Mouse (Mus musculus): ENCODE results near the gene Fibp.
A peak's percentile ranks its signal among the peaks of the same experiment; 100 is the strongest.

Gene Fibp

DNA sequence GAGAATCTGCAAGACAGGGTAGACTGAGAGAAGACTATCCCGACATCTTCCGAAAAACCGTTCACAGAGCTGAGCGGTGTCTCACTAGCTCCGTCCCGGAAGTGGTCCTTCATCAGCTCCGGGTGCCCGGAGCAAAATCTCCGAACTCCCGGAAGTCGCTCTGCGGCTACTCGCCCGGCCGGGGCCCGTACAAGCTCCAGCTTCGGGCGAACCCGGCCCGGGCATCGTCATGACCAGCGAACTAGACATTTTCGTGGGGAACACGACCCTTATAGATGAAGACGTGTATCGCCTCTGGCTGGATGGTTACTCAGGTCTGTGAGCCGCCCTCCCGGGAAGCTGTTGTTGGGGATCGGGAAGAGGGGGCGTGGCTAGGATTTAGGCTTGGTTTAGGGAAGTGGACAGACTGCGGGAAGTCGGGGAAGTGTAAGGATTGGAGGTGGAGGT lies at the start of gene Fibp:
TSS of gene Fibp (plus strand) at position 151 of the 447 bp plus-strand sequence.
- peak; percentile 95 for DNase-seq (ENCODE audit: low spot score)

DNA sequence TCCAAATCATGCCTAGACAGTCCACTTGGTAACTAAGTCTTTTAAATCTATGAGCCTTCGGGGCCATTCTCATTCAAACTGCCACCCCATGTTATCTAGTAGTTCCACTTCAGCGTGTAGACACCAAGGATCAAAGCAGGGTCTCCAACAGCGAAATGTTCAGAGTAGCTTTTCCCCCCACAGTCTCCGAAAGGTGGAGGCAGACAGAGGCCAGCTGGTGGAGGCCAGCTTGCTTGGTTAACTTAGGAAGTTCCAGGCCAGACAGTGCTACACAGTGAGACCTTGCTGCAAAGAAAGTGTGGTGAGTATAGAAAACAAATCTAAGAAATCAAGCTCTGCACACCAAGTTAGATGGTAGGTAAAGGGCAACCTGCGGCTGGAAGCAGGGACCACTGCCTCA lies 49.8 kb upstream of the Fibp start:
- DNase-seq (ENCODE audit: low spot score): no peak

DNA sequence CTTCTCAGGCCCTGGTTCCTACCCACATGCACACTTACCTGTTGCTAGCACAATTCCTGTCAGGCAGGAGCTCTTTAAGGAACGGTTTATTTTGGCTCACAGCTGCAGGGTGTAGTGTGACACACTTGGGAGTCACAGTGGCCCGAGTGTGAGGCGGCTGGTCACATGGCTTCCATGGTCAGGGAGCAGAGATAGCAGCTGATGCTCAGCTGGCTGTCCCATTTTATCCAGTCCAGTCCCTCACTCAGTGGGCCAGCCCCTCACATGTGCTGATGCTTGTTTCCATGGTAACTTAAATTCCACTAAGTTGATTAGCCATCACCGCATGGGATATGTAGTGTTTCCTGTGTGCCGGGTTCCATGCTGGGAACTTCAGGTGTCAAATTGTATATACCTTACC lies 48.5 kb upstream of the Fibp start:
- DNase-seq (ENCODE audit: low spot score): no peak

DNA sequence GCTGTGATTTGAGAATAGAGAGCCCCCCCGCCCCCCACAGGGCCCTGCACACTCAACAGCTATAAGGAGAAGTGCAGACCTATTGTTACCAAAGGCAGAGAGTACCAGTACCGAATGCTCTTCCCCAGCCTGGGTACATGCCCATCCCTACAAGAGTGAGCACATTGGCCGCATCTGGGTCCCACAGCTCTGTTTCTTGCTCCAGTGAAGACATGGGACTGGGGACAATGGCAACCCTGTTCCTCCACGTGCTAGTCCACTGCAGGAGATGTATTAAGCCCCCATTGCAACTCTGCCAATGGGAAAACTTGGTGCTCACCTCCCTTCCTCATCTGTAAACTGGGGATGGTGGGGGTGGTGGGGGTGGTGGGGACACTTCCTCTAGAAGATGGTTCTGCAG lies 46.6 kb upstream of the Fibp start:
- no peak for DNase-seq (ENCODE audit: low spot score)

DNA sequence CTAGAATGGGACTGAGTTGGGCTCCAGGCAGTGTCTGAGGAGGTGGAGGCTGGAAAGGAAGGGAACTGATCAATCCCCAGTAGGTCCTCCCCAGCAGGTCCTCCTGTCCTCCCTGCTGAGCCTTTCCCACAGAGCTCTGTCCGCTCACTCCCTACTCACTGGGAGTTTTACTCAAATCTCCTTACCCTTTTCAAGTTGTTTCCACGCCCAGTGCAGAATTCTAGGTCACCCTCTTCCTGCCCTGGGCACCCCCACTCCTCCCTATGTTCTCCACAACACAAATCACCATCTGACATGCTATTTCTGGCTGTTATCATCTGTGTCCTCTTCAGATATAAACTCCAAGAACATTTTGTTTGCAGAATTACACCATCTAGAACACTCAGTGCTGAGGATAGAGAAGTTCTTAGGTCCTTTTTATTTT lies 45.9 kb upstream of the Fibp start:
- no peak for DNase-seq (ENCODE audit: low spot score)

DNA sequence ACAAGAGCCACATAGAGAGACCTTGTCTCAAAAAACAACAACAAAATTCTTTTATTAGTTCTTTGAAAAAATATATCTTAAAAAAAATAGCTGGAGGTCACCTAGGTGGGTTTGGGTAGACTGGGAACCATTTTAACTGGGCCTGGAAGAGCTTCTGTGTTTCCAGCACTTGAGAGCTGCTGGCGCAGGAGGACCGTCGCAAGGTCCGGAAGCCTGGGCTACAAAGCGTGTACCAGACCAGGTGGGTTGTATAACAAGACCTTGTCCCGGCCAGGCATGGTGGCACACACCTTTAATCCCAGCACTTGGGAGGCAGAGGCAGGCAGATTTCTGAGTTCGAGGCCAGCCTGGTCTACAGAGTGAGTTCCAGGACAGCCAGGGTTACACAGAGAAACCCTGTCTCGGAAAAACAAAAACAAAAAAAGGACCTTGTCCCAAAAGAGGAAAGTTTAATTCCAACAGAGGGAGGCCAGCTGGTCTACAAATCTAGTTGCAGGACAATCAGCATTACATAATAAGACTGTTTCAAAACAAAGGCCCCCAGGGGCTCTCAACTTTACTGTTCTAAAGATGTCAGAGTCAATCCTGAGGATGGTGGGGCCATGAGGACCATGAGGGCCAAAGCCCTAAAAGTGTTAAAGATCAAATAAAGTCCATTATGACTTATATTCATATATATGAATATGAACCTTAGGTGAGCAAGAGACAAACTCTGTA lies 41.5 kb upstream of the Fibp start:
- DNase-seq (ENCODE audit: low spot score): no peak

DNA sequence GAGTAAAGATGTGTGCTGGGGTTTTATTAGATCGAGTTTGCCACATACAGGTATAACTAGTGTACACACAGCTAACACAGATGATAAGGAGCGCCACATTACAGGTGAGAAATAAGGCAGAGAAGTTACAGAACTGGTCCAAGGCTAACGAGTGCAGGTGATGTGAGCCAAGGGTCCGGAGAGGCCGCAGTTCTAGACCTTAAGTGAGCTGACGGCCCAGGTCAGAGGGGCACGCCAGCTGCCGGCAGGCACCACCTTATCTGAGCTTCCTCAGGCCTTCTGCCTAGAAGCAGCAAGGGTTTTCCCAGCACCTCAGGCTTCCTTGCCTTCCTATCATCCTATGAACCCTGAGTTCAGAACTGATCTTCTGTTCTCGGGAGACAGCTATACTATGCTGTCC lies 40.8 kb upstream of the Fibp start:
- DNase-seq (ENCODE audit: low spot score): no peak

DNA sequence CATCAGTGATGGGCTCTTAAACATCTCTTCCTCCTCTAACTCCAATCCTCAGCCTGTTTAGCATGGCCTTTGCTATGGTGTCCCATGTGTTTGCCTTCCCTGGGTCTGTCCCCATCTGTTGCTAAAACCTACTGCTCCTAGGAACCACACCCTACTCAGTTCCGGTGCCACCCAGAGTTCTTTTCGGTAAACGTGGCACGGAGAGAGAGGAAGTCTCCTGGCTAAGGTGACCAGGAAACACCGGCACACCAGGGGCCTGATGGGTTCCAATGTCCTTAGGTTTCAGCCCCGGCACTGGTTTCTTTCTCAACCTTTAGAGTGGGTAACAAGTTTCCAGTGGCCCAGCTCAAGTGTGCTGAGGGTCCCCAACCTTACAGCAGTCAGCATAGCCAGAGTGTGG lies 39.8 kb upstream of the Fibp start:
- DNase-seq (ENCODE audit: low spot score): no peak

DNA sequence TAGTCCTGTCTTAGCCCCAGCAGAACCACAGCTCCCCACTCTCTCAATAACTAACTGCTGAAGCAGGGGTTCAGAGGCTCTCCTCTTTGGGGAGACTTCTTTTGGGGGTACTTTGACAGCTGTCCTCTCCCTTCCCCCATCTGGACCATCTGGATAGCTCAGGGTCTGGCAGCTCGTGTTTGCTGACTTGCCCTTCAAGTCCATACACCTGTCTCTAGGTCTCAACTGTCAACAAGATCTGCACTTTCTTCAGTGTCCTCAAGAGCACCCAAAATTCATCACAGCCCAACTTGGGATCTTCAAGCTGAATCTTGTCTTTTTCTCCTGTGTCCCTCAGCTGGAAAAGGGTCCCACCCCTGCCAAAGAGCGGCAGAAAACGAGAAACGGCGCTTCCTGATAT lies 38.6 kb upstream of the Fibp start:
- DNase-seq (ENCODE audit: low spot score): no peak

DNA sequence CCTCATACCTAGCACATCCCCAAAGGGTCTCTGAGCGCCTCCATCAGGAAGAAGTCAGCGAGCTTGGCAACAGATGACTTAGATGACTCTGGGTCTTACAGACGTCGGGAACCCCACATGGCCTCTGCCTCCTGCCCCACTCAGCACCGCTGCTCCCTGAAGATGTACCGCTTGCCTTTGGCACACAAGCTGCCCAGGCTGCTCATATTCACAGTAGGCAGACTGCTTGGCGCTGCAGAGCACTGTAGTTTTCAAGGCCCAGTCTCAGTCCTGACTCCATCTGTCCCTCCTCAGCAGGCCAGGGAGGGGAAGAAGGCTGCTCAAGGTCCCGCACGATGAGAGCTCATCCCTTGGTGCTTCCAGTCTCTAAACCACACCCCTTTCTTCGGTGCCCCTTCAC lies 38.1 kb upstream of the Fibp start:
- DNase-seq (ENCODE audit: low spot score): no peak

DNA sequence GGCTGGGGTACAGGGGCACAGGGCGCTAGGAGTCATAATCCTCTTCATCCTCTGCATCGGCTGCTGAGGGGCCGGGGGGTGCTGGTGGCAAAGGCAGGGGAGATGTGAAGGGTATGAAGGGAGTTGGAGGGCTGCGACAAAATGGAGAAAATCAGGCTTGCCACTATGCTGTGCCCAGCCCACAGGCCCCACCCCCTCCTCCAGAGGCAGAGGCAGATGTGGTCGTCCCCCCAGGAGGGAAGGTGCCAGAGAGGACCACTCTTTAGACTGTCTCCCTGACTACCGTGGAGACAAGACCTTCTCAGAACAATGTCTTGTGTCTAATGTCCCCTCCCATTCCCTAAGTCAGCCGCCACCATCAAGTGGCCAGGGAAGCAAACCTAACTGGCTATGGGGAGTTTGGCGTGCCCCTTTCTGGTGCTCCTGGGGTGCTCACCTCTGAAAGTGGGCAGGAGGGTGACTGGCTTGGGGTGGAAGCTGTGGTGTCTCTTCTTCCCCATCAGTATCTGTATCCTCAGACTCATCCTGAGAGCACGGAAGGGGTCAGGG lies 37.4 kb upstream of the Fibp start:
- DNase-seq (ENCODE audit: low spot score): no peak

DNA sequence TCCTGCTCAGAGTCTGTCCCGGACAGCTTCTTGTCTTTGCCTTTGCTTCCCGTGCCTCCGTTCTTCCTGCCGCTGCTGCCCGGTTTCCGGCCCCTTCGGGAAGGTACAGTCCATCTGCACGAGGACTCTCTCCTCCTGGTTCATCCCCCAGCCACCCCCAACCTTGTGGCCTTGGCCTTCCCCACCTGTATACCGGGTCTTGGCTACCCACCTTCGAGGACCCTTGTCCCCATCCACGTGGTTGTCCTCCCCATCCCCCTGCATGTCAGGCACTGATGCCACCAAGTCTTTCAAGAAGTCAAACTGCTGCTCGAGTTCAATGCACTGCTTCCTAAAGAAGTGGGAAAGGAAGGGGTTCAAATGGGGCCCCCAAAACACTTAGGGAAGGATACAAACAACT lies 36.9 kb upstream of the Fibp start:
- no peak for DNase-seq (ENCODE audit: low spot score)

DNA sequence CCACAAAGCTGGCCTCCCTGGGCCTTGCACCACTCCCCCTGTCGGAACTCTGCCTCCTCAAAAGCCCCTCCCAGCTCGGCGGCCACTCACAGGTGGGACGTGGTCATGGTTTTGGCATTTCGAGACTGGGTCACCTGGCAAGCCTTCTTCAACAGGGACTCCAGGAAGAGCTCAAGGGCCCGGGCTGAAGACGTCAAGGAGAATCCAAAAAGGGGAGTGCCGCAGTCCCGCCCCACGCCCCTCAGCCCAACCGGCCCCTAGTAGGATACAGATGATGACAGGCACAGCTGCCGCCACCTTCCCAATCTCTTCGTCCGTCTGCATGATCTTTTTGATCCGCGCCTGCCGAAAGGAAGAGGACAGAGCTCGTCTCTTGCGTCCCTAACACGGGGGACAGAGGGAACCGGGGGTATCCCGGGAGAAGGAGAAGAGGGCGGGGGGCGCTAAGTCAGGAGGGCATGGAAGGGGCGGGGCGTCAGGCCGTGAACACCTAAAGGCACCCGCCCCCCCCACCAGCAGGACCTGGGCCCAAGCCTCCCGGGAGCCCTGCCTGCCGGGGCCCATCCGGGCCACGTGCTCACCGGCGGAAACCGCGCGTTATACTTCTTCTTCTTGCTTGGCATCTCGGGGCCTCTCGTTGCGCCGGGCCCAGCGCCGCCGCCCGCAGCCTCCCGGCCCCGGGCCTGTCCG lies 36.2 kb upstream of the Fibp start:
- peak; percentile 81 for DNase-seq (ENCODE audit: low spot score)

DNA sequence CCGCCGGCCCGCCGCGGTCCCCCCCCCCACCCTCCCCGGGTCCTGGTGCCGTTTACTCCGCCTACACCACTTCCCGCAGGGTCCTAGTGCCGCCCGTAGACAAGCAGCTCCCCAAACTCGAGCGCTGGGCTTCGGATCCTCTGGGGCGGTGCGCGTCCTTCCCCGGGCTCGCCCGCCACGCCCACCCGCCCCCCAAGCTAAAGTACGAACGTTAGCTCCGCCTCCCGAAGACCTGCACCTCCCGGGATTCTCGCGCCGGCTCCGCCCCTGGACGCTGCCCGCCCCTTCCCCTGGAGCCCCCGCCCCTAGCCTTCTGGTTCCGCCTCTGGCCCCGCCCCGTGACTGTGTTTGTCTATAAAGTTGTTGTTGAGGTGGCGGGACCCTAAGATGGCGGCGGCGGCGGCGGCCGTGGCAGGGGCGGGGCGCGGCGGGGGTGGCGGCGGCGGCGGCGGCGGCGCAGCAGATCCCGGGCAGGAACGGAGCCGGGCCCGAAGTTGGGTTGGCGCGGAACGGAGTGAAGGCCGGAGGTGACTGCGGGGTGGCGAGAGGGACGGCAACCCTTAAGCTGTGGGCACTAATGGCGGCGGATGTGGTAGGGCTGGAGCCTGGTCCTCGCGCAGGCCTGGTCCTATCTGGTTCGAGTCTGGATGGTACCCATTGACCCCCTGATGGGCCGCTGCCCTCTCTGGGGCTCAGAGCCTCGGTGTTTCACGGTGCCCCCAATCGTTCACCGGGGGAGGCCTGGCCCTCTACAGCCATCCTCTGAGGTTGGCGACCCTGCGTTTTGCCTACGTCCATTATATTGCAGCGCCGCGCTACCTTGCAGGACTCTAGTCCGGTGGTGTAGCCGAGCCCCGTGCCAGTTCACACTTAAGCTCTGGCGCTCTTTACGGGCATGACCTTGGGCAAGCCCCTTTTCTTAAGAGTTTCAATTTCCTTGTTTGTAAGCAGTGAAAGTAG lies 35.4 kb upstream of the Fibp start, which contains the start of the genes Drap1 and AI837181:
TSS of gene Drap1 (minus strand) at position 198 of the 960 bp plus-strand sequence.
TSS of gene AI837181 (plus strand) at position 363 of the 960 bp plus-strand sequence.
- DNase-seq (ENCODE audit: low spot score): peak; percentile 98

DNA sequence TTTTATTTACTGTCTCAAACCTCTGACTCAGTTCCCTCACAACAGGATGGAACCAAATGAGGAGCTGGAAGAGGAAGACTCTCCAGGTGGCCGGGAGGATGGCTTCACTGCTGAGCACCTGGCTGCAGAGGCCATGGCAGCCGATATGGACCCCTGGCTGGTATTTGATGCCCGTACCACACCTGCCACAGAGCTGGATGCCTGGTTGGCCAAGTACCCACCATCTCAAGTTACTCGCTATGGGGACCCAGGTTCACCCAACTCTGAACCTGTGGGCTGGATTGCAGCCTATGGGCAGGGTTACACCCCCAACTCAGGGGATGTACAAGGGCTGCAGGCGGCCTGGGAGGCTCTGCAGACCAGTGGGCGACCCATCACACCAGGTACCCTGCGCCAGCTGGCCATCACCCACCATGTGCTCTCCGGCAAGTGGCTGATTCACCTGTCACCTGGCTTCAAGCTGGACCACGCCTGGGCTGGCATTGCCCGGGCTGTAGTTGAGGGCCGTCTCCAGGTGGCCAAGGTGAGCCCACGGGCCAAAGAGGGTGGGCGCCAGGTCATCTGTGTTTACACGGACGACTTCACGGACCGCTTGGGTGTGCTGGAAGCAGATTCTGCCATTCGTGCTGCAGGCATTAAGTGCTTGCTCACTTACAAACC lies 34.4 kb upstream of the Fibp start:
- DNase-seq (ENCODE audit: low spot score): no peak

DNA sequence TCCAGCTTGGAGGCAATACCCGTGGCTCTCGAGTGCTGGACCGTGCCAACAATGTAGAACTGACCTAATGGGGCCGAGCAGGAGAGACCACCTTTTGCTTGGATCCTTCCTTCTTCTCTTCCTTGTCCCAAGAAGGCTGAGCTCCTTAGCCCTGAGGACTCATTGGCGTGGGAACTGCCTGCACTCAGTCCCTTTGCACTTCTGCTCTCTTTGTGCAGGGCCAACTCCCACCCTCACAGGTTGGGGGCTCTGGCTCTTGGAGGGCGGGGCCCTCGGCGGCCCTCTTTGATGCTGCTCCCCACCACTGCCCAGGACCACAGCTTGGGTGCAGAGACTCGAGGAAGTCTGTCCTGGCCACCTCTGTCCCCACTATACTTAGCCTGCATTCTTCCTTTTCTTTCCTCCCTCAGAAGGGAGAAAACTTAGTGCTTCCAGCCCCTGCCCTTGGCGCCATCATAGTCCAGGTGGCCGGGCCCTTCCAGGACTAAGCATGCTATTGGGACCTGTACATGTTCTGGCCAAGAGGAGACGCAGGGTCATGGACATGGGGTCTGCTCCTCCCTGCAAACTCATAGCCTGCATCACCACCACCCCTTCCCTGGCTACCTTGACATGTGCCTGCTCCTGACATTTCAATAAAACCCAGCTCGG lies 33.6 kb upstream of the Fibp start:
- no peak for DNase-seq (ENCODE audit: low spot score)

DNA sequence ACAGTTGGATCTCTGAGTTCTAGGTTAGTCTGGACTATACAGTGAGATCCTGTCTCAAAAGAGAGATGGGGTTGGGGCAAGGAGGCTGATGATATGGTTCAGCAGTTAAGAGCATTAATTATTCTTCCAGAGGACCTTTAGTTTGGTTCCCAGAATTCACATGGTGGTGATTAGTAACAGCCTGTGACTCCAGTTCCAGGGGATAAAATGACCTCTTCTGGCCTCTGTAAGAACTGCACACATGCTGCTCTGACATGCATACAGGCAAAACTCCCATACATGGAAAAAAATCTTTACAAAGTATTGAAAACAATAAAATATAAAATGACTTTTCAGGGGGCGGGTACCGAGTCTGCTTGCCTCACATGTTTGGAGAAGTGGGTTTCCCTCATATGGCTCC lies 32.3 kb upstream of the Fibp start:
- DNase-seq (ENCODE audit: low spot score): peak; percentile 70

DNA sequence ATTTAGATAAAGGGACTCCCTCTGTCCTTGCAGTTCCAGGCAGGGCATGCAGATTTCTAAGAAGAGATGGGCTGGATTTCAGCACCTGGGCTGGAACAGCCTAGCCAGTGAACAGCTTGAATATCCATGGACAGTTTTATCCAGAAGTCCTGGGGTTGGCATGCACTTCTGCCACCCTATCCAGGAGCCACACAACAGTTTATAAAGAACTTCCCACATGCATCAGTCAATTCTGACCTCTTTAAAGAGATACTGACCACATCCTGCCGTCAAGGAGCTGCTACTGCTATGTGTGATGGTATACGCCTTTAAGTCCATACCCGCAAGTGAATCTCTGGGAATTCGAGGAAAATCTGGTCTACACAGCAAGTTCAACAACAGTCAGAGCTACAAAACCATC lies 31.2 kb upstream of the Fibp start:
- no peak for DNase-seq (ENCODE audit: low spot score)

DNA sequence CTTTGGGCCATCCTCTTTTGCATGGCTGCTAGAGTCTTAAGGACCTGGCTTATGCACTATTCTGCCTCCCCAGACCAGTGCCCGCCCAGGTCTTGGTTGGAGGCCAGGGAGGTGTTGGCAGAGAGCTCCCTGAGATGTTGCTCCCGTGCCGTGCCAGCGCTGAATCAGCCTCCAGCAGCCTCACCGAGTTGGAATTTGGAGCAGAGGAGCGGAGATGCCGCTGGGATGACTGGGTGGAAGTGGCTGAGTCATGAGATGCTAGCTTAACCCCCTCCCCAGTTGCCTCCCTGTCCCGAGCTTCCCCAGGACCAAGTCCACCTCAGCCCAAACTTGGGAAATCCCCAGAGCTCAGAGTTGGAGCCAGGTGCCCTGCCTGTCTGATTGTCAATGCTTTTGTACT lies 30.6 kb upstream of the Fibp start:
- no peak for DNase-seq (ENCODE audit: low spot score)

DNA sequence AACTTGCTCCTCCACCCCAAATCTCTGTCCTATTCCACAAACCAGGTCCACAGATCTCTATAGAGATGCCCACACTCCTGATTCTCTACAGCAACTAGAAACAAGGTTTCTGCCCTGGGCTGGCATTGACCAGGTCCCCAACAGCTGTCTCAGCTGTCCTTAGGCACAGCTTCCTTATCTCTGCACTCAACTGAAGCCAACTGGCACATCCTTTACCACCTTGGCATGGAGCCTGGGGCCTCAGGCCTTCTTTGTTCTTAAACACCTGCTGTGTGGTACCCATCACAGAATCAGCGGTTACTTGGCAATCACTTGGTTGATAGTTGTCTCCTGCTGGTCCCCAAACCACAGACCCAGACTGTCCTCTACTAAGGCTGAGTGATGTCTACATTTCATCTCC lies 30.0 kb upstream of the Fibp start:
- DNase-seq (ENCODE audit: low spot score): no peak

DNA sequence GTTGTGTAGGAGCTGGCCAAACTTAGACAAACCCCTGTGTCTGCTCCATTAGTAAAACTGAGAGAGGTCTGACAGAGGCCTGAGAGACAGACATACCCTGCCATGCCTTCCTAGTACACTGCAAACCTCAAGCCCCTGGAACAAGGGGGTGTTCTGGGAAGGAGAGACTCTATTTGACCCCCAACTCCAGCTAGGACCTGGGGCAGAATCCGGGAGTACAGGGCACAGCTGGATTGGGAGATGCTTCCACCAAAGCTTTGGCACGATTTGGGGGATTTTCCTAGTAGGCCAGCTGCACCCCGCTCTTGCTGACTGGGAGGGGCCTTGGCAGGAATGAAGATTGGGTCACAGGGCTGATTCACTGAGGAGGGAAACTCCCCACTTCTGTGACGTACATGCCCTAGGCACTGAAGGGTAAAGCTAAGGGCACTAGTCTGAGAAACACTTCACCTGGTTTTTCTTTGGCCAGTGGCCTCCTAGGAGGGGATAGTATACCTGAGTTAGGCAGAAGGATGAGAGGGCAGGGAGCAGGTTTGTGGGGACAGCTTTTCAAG lies 28.4 kb upstream of the Fibp start:
- DNase-seq (ENCODE audit: low spot score): no peak
